Mouse (Mus musculus) myocyte (in vitro differentiated cells): ENCODE data around the gene Gm45713.
A peak's percentile ranks its signal among the peaks of the same experiment; 100 is the strongest.

Experiments used
- E2F4 ChIP-seq: IDR thresholded peaks from one replicate; pipeline ENCODE4 v1.6.1; 2011; ENCODE audit warnings: mild to moderate bottlenecking, control low read depth, moderate library complexity; ENCODE audit not compliant: insufficient read depth
- POLR2A ChIP-seq: IDR thresholded peaks from one replicate; pipeline ENCODE4 v1.6.1; 2011; ENCODE audit warnings: low read depth, mild to moderate bottlenecking, control low read depth, moderate library complexity; ENCODE audit not compliant: insufficient read length
- POLR2AphosphoS2 ChIP-seq: IDR thresholded peaks from one replicate; pipeline ENCODE4 v1.6.1; 2011; ENCODE audit warnings: low read depth, control low read depth; ENCODE audit not compliant: insufficient read length
- TCF12 ChIP-seq: IDR thresholded peaks from one replicate; pipeline ENCODE4 v1.6.1; 2011; ENCODE audit warnings: mild to moderate bottlenecking, control low read depth; ENCODE audit not compliant: poor library complexity, insufficient read depth, severe bottlenecking

DNA sequence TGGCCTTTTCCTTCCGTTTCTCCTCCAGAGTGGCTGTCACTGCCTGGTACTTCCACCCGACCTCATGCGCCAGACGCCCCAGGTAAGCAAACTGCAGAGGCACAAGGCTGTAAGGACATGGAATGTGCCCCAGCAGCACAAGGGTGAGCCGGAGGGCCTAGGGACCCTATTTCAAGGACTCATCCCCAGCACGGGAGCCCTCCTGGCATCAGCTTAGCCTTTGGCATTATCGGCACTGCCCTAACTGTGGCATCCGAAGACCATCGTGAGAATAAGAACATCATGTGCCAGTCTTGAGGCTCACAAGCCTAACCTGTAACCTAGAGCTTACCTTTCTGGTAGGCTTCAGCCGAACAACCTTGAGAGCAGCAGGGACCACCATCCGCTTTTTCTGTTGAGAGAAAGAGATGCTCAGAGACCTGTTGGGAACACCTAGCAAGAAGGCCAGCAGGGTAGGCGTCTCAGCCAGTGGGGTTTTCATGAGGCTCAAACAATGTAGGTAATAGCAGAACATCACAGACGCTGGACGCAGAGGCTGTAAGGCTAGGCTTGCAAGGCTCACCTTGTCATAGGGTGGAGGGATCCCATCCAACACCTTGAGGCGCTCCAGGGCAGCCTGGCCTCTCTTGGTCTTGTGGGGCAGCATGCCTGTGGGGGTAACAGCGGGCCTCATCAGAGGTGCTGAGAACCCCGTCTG is 9.7 kb downstream of the Gm45713 start:
- TF ChIP-seq POLR2A (peak; percentile 38), E2F4 (no peak), POLR2AphosphoS2 (peak; percentile 76), TCF12 (no peak)
